Comparison of ENCODE assay signal across 28 mouse cellular contexts in the genomic region with DNA sequence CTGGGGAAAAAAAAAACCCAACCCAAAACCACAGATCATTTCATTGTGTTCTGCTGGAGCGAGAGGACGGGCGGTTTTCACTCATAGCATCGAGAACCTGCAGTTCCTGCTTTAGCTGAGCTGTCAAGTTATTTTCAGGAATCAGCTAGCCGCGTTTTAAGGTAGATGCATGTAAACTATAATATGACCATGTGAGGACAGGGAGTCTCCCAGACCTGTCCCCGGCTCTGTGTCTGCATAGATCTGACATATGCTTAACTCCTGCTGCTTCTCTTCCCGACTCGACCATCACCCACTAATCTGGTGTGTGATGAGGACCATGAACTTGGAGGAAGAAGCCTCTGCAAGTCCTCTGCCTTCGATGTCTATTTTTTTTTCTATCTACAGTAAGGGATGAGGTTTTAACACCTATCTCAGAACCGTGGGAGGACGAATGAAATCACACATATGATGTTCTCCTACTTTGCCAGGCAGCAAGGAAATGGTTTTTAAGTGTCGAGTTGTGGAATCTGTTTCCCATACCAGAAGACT.
DNase-seq lines count a peak whose midpoint lies in the region; ATAC-seq lines count a peak whose summit lies in the region.
"Had no signal": no experiment of that assay in that cellular context is flagged by ENCODE, and none has a peak within 500 bp of the region (broad histone marks: within the 10 kb centered on the region; RNA-seq: fewer than 3 reads in every experiment).

No protein-coding gene starts in this region.

- no peaks in the 10 kb centered on the region for H3K9me3 ChIP-seq in forebrain, embryonic 11.5 days (ENCODE audit: control insufficient read depth, low read length)
- H3K9me3 ChIP-seq: forebrain, embryonic 13.5 days; hindbrain, embryonic 10.5 days; limb, embryonic 12.5 days; liver, embryonic 12.5 days; midbrain, embryonic 10.5 days; neural tube, embryonic 13.5 days had no signal

- H3K9ac ChIP-seq in forebrain, embryonic 11.5 days (ENCODE audit: low read length) = no peak overlapping the region
- H3K9ac ChIP-seq: forebrain, embryonic 13.5 days; limb, embryonic 12.5 days; liver, embryonic 12.5 days; neural tube, embryonic 13.5 days had no signal

- peak; percentile 66 to 78 for DNase-seq in frontal cortex, adult 2 months (ENCODE audit: extremely low spot score in 1 of 2, low spot score in 1 of 2)
- no peak for DNase-seq in frontal cortex, postnatal 14 days (ENCODE audit: low spot score in 2 of 2)
- DNase-seq in layer of hippocampus, adult 9-11 months = peak; percentile 47
- DNase-seq in layer of hippocampus, adult 8-10 months (ENCODE audit: low spot score in 2 of 2) = no peak
- peak; percentile 30 for DNase-seq in testis, postnatal 10 days (ENCODE audit: low spot score)
- no peak for DNase-seq in testis, postnatal 14 days (ENCODE audit: low spot score)
- DNase-seq in telencephalon, adult 2 months (ENCODE audit: low read depth, low spot score) = peak; percentile 89
- no peak for DNase-seq in forebrain, embryonic 11.5 days (ENCODE audit: low spot score)
- DNase-seq: adrenal gland, postnatal 14 days; cerebellum, adult 9-10 months; gastrocnemius, postnatal 36 days; kidney, adult 18-20 months; layer of hippocampus, postnatal 36 days; lung, adult 18-20 months; lung, postnatal 10 days; retina, postnatal 1 day; thymus, adult 18-20 months; thymus, postnatal 4 days had no signal

- ATAC-seq in forebrain, embryonic 11.5 days (replicated peaks; ENCODE audit: low FRiP score) = no peak
- ATAC-seq: CD4-positive, CD25-positive, alpha-beta regulatory T cell, adult 4 months; forebrain, embryonic 13.5 days; liver, embryonic 12.5 days; midbrain, embryonic 16.5 days had no signal

- no peaks in the 10 kb centered on the region for H3K36me3 ChIP-seq in forebrain, embryonic 11.5 days (ENCODE audit: control insufficient read depth, insufficient read depth, low read length)
- H3K36me3 ChIP-seq: hindbrain, embryonic 10.5 days; limb, embryonic 12.5 days; liver, embryonic 12.5 days; midbrain, embryonic 10.5 days; neural tube, embryonic 13.5 days had no signal

- WGBS in forebrain, embryonic 11.5 days = 92% methylated on average over 13 of the region's 13 CpGs

- no peak overlapping the region for H3K4me3 ChIP-seq in forebrain, embryonic 11.5 days (ENCODE audit: low read depth, low read length)
- H3K4me3 ChIP-seq: erythroblast, embryonic 14.5 days; forebrain, embryonic 13.5 days; hindbrain, embryonic 10.5 days; limb, embryonic 12.5 days; liver, embryonic 12.5 days; midbrain, embryonic 10.5 days; myocyte; neural tube, embryonic 13.5 days had no signal

- H3K4me1 ChIP-seq in forebrain, embryonic 11.5 days (replicated peaks; ENCODE audit: control insufficient read depth, insufficient read depth, low read length) = no peaks in the 10 kb centered on the region
- H3K4me1 ChIP-seq: liver, embryonic 12.5 days had no signal

- no peak overlapping the region for H3K27ac ChIP-seq in forebrain, embryonic 11.5 days (ENCODE audit: low read depth, low read length)
- H3K27ac ChIP-seq: forebrain, embryonic 13.5 days; hindbrain, embryonic 10.5 days; limb, embryonic 12.5 days; liver, embryonic 12.5 days; midbrain, embryonic 10.5 days; neural tube, embryonic 13.5 days had no signal

- no peak overlapping the region for H3K4me2 ChIP-seq in forebrain, embryonic 11.5 days (ENCODE audit: low read depth, low read length, severe bottlenecking)
- H3K4me2 ChIP-seq: forebrain, embryonic 13.5 days; limb, embryonic 12.5 days; liver, embryonic 12.5 days; neural tube, embryonic 13.5 days had no signal

- no peaks in the 10 kb centered on the region for H3K27me3 ChIP-seq in forebrain, embryonic 11.5 days (ENCODE audit: control insufficient read depth, insufficient read depth, low read length)
- H3K27me3 ChIP-seq: forebrain, embryonic 13.5 days; limb, embryonic 12.5 days; liver, embryonic 12.5 days; neural tube, embryonic 13.5 days had no signal

Comparison
In these comparisons a context has a peak if more than half of its experiments do, and no peak if none do; other contexts are left out.
1. DNase-seq: peak in frontal cortex, adult 2 months (2 of 2), layer of hippocampus, adult 9-11 months (single experiment), testis, postnatal 10 days (single experiment) and telencephalon, adult 2 months (single experiment); none in frontal cortex, postnatal 14 days (0 of 2), layer of hippocampus, adult 8-10 months (0 of 2), testis, postnatal 14 days (single experiment) and forebrain, embryonic 11.5 days (single experiment).